Mouse (Mus musculus) limb, embryonic 11.5 days (tissue): ENCODE measurements around the gene Lamc2. TPM values are rescaled to one million over a fixed set of nuclear protein-coding genes. Genes with fewer than 3 reads are reported as not detected.

ENCODE experiments used
- ATAC-seq: fragments of 200-750 bp; cut with Nextera tagmentation; 2 replicates; pipeline ENCODE4 v1.8.0; 2017; ENCODE audit warnings: low read depth; ENCODE audit not compliant: insufficient number of reproducible peaks, low FRiP score, low TSS enrichment
- DNase-seq: peaks from one replicate; pipeline ENCODE4 v3.0.0-alpha.2; 2015; ENCODE audit warnings: low spot score
- H3K27ac ChIP-seq: fragments of 300-500 bp; sonication (generic); replicated peaks from 2 replicates; pipeline ENCODE4 v1.5.1; 2014; ENCODE audit warnings: low read depth, mild to moderate bottlenecking, low read length
- H3K27me3 ChIP-seq: fragments of 300-500 bp; sonication (generic); 2 replicates; pipeline ENCODE4 v1.6.1; 2014; ENCODE audit warnings: mild to moderate bottlenecking, low read length, mixed read lengths; ENCODE audit not compliant: control insufficient read depth, insufficient read depth
- H3K36me3 ChIP-seq: fragments of 300-500 bp; sonication (generic); 2 replicates; pipeline ENCODE4 v1.6.1; 2014; ENCODE audit warnings: mild to moderate bottlenecking, low read length, moderate library complexity, mixed read lengths; ENCODE audit not compliant: control insufficient read depth, insufficient read depth
- H3K4me1 ChIP-seq: fragments of 300-500 bp; sonication (generic); 2 replicates; pipeline ENCODE4 v1.6.1; 2014; ENCODE audit warnings: low read length, mixed read lengths; ENCODE audit not compliant: control insufficient read depth, insufficient read depth
- H3K4me2 ChIP-seq: fragments of 300-500 bp; sonication (generic); 2 replicates; pipeline ENCODE4 v1.6.1; 2014; ENCODE audit warnings: low read depth, mild to moderate bottlenecking, moderate library complexity; ENCODE audit not compliant: severe bottlenecking
- H3K4me3 ChIP-seq: fragments of 300-500 bp; sonication (generic); 2 replicates; pipeline ENCODE4 v1.5.1; 2014; ENCODE audit warnings: low read depth, low read length
- H3K9ac ChIP-seq: fragments of 300-500 bp; sonication (generic); 2 replicates; pipeline ENCODE4 v1.6.1; 2014; ENCODE audit warnings: mild to moderate bottlenecking, low read length
- H3K9me3 ChIP-seq: fragments of 300-500 bp; sonication (generic); 2 replicates; pipeline ENCODE4 v1.6.1; 2016; ENCODE audit warnings: low read length; ENCODE audit not compliant: control insufficient read depth
- WGBS: fragments of 180-500 bp; shearing (Covaris S2); extraction: QIAGEN DNeasy Blood & Tissue Kit; methylation state at CpG from one replicate; pipeline ENCODE4 v1.1.7; 2014; 5-methylcytosine and 5-hydroxymethylcytosine counted together
- polyA plus RNA-seq: library from polyadenylated mRNA; unstranded; fragments of >200 nt; fragmentation: Nextera tagmentation; extraction: Ambion mirVana; gene quantifications from 2 replicates; pipeline ENCODE4 v1.2.1, GENCODE M21; 2014

Gene Lamc2
- polyA plus RNA-seq, 1 experiment from 2014 or later, result 3.9 TPM

DNA sequence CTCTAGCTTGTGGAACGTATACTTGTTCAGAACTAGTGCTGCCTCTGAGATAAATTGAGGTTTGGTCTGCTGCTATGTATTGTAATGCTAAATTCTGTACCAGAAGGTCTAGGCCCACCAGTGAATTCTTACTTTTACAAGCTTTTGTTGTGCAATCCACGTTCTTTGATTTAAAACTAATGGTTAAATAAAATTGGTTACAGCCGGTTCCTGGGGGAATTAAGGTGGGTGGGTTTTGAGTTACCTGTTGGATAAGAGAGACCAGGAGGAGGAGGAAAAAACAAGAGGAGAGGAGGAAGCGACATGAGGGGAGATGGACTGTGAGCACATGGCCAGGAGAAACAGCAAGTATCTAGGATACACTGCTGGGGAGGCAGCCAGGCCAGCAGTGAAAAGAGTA, 30.3 kb upstream of the Lamc2 start:
- Histone ChIP-seq H3K4me1 (no peaks in the 10 kb centered on the region), H3K4me2 (no peak overlapping the region), H3K27ac (no peak overlapping the region), H3K27me3 (no peaks in the 10 kb centered on the region), H3K36me3 (no peaks in the 10 kb centered on the region), H3K9me3 (no peaks in the 10 kb centered on the region), H3K9ac (no peak overlapping the region), H3K4me3 (no peak overlapping the region)
- no peak for DNase-seq
- no peak for ATAC-seq
- whole genome bisulfite sequencing, result 79% methylated on average over 4 of the region's 4 CpGs

DNA sequence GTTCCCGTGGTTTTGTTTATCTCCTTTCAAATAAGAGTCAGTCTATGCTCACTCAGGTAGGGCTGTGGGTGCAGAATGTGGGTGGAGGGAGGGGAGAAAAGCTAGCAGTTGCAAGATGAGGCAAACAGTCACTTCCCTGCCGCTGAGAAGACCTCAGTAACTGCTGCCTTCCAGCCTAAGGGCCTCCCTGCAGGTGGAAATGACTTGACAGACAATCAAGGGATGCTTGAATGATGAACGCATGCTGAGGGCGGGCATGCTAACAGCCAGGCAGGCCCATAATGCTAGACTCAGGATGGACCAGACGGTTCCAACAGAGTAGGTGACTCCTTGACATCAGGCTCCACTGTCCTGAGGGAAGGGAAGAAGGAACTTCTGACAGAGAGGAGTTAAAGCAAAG, 29.4 kb upstream of the Lamc2 start:
- Histone ChIP-seq H3K4me3 (no peak overlapping the region), H3K27me3 (no peaks in the 10 kb centered on the region), H3K9me3 (no peaks in the 10 kb centered on the region), H3K36me3 (no peaks in the 10 kb centered on the region), H3K9ac (no peak overlapping the region), H3K27ac (no peak overlapping the region), H3K4me2 (no peak overlapping the region), H3K4me1 (no peaks in the 10 kb centered on the region)
- DNase-seq (no peak), ATAC-seq (no peak)
- WGBS, result 74% methylated on average over 5 of the region's 5 CpGs

DNA sequence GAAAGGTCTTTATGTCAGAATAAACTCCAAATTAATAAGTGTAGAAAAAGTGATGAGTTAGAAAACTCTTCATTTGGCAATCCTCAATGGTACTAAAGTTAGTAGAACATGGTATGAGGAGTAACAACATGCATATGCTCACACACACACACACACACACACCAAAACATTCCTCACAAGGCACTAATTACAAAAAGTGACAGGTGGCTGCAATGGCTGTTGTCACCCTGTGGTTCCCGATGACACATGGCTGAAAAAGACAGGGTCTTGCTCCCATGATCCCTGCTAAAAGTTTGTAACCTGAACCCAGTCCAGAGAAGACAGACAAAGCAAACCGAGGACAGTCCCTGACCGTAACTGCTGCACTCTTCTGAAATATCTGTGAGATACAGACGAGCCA, 24.7 kb upstream of the Lamc2 start:
- H3K27ac ChIP-seq, result no peak overlapping the region
- H3K4me2 ChIP-seq, result no peak overlapping the region
- 45% methylated on average over 4 of the region's 4 CpGs for WGBS
- no peak overlapping the region for H3K9ac ChIP-seq
- no peaks in the 10 kb centered on the region for H3K27me3 ChIP-seq
- no peaks in the 10 kb centered on the region for H3K9me3 ChIP-seq
- no peak for DNase-seq
- H3K36me3 ChIP-seq, result no peaks in the 10 kb centered on the region
- no peaks in the 10 kb centered on the region for H3K4me1 ChIP-seq
- H3K4me3 ChIP-seq, result no peak overlapping the region
- no peak for ATAC-seq

DNA sequence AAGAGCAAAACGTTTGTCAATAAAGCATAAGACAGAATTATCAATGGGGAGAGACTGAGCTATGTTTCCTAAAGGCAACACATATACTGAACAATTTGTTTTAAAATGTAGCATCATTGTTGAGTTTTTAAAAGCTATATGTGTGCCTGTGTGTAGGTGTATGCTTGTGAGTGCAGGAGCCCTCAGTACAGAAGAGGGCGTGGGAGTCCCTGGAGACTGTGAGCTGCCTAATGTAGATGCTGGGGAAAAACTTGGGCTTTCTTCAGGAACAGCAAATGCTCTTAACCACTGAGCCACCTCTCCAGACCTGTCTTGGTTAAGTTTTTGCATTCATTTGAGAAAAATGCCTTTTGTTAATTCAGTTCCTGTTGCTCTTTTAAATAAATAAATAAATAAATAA, 24.0 kb upstream of the Lamc2 start:
- 83% methylated on average over 2 of the region's 2 CpGs for WGBS
- no peak for ATAC-seq
- Histone ChIP-seq H3K36me3 (no peaks in the 10 kb centered on the region), H3K27ac (no peak overlapping the region), H3K27me3 (no peaks in the 10 kb centered on the region), H3K4me2 (no peak overlapping the region), H3K9ac (no peak overlapping the region), H3K4me1 (no peaks in the 10 kb centered on the region), H3K4me3 (no peak overlapping the region), H3K9me3 (no peaks in the 10 kb centered on the region)
- DNase-seq, result no peak

DNA sequence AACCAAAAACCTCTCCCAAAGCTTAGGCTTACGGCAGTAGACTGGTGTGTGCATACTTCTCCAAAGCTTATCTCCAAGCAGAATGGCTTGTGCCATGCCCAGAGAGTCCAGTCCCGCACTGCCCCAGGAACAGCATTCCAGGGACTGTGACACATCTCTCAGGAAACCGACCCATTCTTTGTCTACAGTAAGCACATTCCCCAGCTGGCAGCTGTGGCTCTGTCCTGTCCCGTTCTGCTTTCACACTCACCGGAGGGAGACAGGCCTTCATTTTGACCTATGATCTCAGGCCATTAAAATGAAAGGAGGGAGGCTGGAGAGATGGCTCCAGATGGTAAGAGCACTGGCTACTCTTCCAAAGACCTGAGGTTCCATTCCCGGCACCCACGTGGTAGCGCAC, 15.9 kb upstream of the Lamc2 start:
- H3K36me3 ChIP-seq, result no peaks in the 10 kb centered on the region
- no peak overlapping the region for H3K27ac ChIP-seq
- no peak overlapping the region for H3K9ac ChIP-seq
- no peaks in the 10 kb centered on the region for H3K27me3 ChIP-seq
- no peak overlapping the region for H3K4me2 ChIP-seq
- 69% methylated on average over 8 of the region's 8 CpGs for WGBS
- no peak for DNase-seq
- H3K4me1 ChIP-seq, result no peaks in the 10 kb centered on the region
- ATAC-seq, result no peak
- H3K4me3 ChIP-seq, result no peak overlapping the region
- no peaks in the 10 kb centered on the region for H3K9me3 ChIP-seq

DNA sequence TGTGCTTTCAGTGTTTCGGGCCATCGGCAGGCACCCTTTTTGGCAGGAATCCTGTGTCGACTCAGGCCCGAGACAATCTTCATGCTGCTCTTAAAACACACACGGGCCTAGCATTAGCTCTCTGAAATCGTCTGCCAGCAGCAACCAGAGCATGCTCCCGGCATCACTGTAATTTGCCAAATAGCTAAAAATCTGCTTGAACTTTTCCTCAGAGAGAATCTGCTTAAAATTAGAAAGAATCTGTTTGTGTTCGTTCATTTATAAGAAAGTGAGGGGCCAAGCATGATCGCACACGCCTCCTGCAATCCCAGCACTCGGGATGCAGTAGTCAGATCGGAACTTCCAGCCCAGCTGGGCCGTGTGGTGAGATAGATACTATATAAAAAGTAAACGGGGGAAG, 15.2 kb upstream of the Lamc2 start:
- H3K4me2 ChIP-seq, result no peak overlapping the region
- H3K4me3 ChIP-seq, result no peak overlapping the region
- no peaks in the 10 kb centered on the region for H3K9me3 ChIP-seq
- no peak for DNase-seq
- no peak overlapping the region for H3K27ac ChIP-seq
- no peak overlapping the region for H3K9ac ChIP-seq
- no peaks in the 10 kb centered on the region for H3K4me1 ChIP-seq
- H3K27me3 ChIP-seq, result no peaks in the 10 kb centered on the region
- ATAC-seq, result no peak
- no peaks in the 10 kb centered on the region for H3K36me3 ChIP-seq
- WGBS, result 72% methylated on average over 14 of the region's 14 CpGs

DNA sequence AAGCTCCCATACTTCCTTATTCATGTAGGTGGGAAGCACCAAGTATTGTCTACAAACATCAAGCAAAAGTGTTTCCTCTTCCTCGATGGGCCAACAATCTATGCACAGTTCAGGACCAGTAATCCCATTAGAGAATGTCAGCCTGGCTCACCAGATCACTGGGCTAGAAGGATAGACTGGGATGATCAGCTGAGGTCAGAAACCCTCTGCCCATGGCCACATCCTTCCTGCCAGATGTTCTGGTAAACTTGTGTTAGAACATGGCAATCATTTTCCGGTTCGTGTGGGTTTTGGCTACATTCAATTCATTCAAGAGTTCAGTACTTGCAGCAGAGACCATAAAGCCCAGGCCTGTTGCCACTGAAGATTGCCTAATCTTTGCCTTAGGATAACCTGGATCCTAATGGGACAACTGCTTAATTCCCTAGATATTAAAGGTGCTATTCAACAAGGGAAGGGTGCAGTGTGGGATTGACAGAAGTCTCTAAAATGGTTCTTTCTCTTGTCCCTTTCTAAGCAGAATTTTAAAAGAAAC, 11.1 kb upstream of the Lamc2 start:
- DNase-seq, result no peak
- Histone ChIP-seq H3K36me3 (no peaks in the 10 kb centered on the region), H3K9ac (no peak overlapping the region), H3K9me3 (no peaks in the 10 kb centered on the region), H3K27me3 (no peaks in the 10 kb centered on the region), H3K4me2 (no peak overlapping the region), H3K4me3 (no peak overlapping the region), H3K27ac (no peak overlapping the region), H3K4me1 (no peaks in the 10 kb centered on the region)
- 92% methylated on average over 3 of the region's 3 CpGs for WGBS
- no peak for ATAC-seq

DNA sequence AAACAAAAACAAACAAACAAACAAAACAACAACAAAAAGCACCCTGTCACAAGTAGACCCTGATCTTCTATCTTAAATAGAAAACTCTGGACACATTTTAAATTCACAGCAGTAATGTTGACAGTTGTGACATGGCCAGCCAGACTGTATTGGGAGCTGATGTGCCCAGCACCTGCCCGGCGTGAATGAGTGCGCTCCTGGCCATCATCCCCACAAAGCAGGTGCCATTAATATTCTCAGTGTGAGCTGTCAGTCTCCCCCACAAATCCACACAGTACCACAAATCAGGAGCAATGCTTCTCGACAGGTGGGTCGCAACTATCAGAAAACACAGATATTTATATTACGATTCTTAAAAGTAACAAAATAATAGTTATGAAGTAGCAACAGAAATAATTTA, 6.7 kb upstream of the Lamc2 start:
- H3K4me1 ChIP-seq, result no peaks in the 10 kb centered on the region
- H3K4me2 ChIP-seq, result no peak overlapping the region
- no peaks in the 10 kb centered on the region for H3K9me3 ChIP-seq
- H3K27me3 ChIP-seq, result no peaks in the 10 kb centered on the region
- no peak for DNase-seq
- H3K4me3 ChIP-seq, result no peak overlapping the region
- WGBS, result 83% methylated on average over 6 of the region's 6 CpGs
- no peak overlapping the region for H3K27ac ChIP-seq
- ATAC-seq, result no peak
- H3K36me3 ChIP-seq, result no peaks in the 10 kb centered on the region
- no peak overlapping the region for H3K9ac ChIP-seq

DNA sequence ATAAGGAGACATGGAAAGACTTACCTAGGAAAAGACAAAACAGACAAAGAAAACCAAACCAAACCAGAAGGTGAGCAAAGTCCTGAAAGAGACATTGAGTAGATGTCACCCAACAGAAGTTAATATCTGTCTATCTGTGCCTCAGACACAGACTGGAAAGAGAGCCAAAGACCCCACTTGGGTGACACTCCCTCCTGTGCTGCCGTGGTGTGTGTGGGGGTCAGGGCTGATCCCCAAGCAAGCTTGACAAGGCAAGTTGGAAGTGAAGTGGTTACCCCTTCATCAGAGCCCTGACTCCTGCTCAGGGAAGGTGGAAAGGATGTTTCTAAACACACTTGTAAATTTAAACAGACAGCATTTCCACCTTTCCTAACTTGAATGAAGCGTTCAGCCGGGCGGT, 6.1 kb upstream of the Lamc2 start:
- no peak overlapping the region for H3K4me3 ChIP-seq
- H3K4me2 ChIP-seq, result no peak overlapping the region
- no peak overlapping the region for H3K9ac ChIP-seq
- DNase-seq (no peak), ATAC-seq (no peak)
- H3K9me3 ChIP-seq, result no peaks in the 10 kb centered on the region
- H3K27me3 ChIP-seq, result no peaks in the 10 kb centered on the region
- H3K4me1 ChIP-seq, result no peaks in the 10 kb centered on the region
- WGBS, result 86% methylated on average over 4 of the region's 4 CpGs
- no peaks in the 10 kb centered on the region for H3K36me3 ChIP-seq
- no peak overlapping the region for H3K27ac ChIP-seq
